Mouse (Mus musculus): ENCODE data around the gene Adam12. TPM values are rescaled to one million over a fixed set of nuclear protein-coding genes. Genes with fewer than 3 reads are reported as not detected.

The Adam12 gene
- polyA plus RNA-seq, 1 experiment from 2014 or later: 24.7 TPM

GRCm38 (mm10) chr7:134193089-134193488, 38.9 kb downstream of the Adam12 start:
- ATAC-seq (ENCODE audit: low read depth) (no peak), DNase-seq (ENCODE audit: low spot score) (no peak)
- H3K4me2 ChIP-seq (ENCODE audit: low read depth, low read length): no peak overlapping the region
- WGBS: 68% methylated on average over 3 of the region's 3 CpGs
- H3K4me1 ChIP-seq (ENCODE audit: control insufficient read depth, insufficient read depth, low read length): no peaks in the 10 kb centered on the region; the same call in 1 of the 2 replicates
- no peaks in the 10 kb centered on the region for H3K9me3 ChIP-seq (ENCODE audit: control insufficient read depth, low read length)
- H3K36me3 ChIP-seq (ENCODE audit: control insufficient read depth, insufficient read depth, low read length): no peaks in the 10 kb centered on the region
- no peaks in the 10 kb centered on the region for H3K27me3 ChIP-seq (replicated peaks; ENCODE audit: control insufficient read depth, insufficient read depth, low read length)
- H3K4me3 ChIP-seq (ENCODE audit: low read depth, low read length): no peak overlapping the region
- no peak overlapping the region for H3K27ac ChIP-seq (replicated peaks; ENCODE audit: low read depth, low read length)
- H3K9ac ChIP-seq (ENCODE audit: low read depth, low read length): no peak overlapping the region

- no peak for ATAC-seq (ENCODE audit: low read depth)
These were observed 41.8 kb downstream of the Adam12 start for GRCm38 (mm10) chr7:134190101-134190500.

GRCm38 (mm10) chr7:134188565-134188964, 43.4 kb downstream of the Adam12 start:
- Histone ChIP-seq H3K27me3 (replicated peaks; ENCODE audit: control insufficient read depth, insufficient read depth, low read length) (no peaks in the 10 kb centered on the region), H3K4me2 (ENCODE audit: low read depth, low read length) (no peak overlapping the region), H3K4me3 (ENCODE audit: low read depth, low read length) (no peak overlapping the region), H3K9me3 (ENCODE audit: control insufficient read depth, low read length) (no peaks in the 10 kb centered on the region), H3K4me1 (ENCODE audit: control insufficient read depth, insufficient read depth, low read length) (no peaks in the 10 kb centered on the region; the same call in 1 of the 2 replicates), H3K36me3 (ENCODE audit: control insufficient read depth, insufficient read depth, low read length) (no peaks in the 10 kb centered on the region), H3K9ac (ENCODE audit: low read depth, low read length) (no peak overlapping the region), H3K27ac (replicated peaks; ENCODE audit: low read depth, low read length) (no peak overlapping the region)
- ATAC-seq (ENCODE audit: low read depth) (no peak), DNase-seq (ENCODE audit: low spot score) (no peak)
- 63% methylated on average over 6 of the region's 6 CpGs for WGBS

More at GRCm38 (mm10) chr7:134190101-134190500, 41.8 kb downstream of the Adam12 start:
- no peaks in the 10 kb centered on the region for H3K36me3 ChIP-seq (ENCODE audit: control insufficient read depth, insufficient read depth, low read length)
- no peak overlapping the region for H3K4me3 ChIP-seq (ENCODE audit: low read depth, low read length)
- DNase-seq (ENCODE audit: low spot score): peak; percentile 53
- no peaks in the 10 kb centered on the region; the same call in 1 of the 2 replicates for H3K4me1 ChIP-seq (ENCODE audit: control insufficient read depth, insufficient read depth, low read length)
- no peak overlapping the region for H3K27ac ChIP-seq (replicated peaks; ENCODE audit: low read depth, low read length)
- no peaks in the 10 kb centered on the region for H3K27me3 ChIP-seq (replicated peaks; ENCODE audit: control insufficient read depth, insufficient read depth, low read length)
- no peak overlapping the region for H3K9ac ChIP-seq (ENCODE audit: low read depth, low read length)
- H3K4me2 ChIP-seq (ENCODE audit: low read depth, low read length): no peak overlapping the region
- H3K9me3 ChIP-seq (ENCODE audit: control insufficient read depth, low read length): no peaks in the 10 kb centered on the region
- WGBS: 70% methylated on average over 6 of the region's 6 CpGs

- H3K4me2 ChIP-seq (ENCODE audit: low read depth, low read length): no peak overlapping the region
- 69% methylated on average over 1 of the region's 1 CpGs for WGBS
- ATAC-seq (ENCODE audit: low read depth): no peak
These were observed 44.0 kb downstream of the Adam12 start for GRCm38 (mm10) chr7:134187946-134188345.

GRCm38 (mm10) chr7:134186497-134186896, 45.4 kb downstream of the Adam12 start:
- DNase-seq (ENCODE audit: low spot score) (no peak), ATAC-seq (ENCODE audit: low read depth) (no peak)
- 89% methylated on average over 10 of the region's 10 CpGs for WGBS
- no peak overlapping the region for H3K27ac ChIP-seq (replicated peaks; ENCODE audit: low read depth, low read length)
- no peaks in the 10 kb centered on the region for H3K36me3 ChIP-seq (ENCODE audit: control insufficient read depth, insufficient read depth, low read length)
- no peak overlapping the region for H3K4me3 ChIP-seq (ENCODE audit: low read depth, low read length)
- no peak overlapping the region for H3K4me2 ChIP-seq (ENCODE audit: low read depth, low read length)
- no peaks in the 10 kb centered on the region for H3K27me3 ChIP-seq (replicated peaks; ENCODE audit: control insufficient read depth, insufficient read depth, low read length)
- no peaks in the 10 kb centered on the region; the same call in 1 of the 2 replicates for H3K4me1 ChIP-seq (ENCODE audit: control insufficient read depth, insufficient read depth, low read length)
- H3K9ac ChIP-seq (ENCODE audit: low read depth, low read length): no peak overlapping the region
- no peaks in the 10 kb centered on the region for H3K9me3 ChIP-seq (ENCODE audit: control insufficient read depth, low read length)

More at GRCm38 (mm10) chr7:134187946-134188345, 44.0 kb downstream of the Adam12 start:
- H3K4me3 ChIP-seq (ENCODE audit: low read depth, low read length): no peak overlapping the region
- DNase-seq (ENCODE audit: low spot score): no peak
- no peak overlapping the region for H3K9ac ChIP-seq (ENCODE audit: low read depth, low read length)
- no peaks in the 10 kb centered on the region; the same call in 1 of the 2 replicates for H3K4me1 ChIP-seq (ENCODE audit: control insufficient read depth, insufficient read depth, low read length)
- H3K9me3 ChIP-seq (ENCODE audit: control insufficient read depth, low read length): no peaks in the 10 kb centered on the region
- no peaks in the 10 kb centered on the region for H3K27me3 ChIP-seq (replicated peaks; ENCODE audit: control insufficient read depth, insufficient read depth, low read length)
- no peak overlapping the region for H3K27ac ChIP-seq (replicated peaks; ENCODE audit: low read depth, low read length)
- no peaks in the 10 kb centered on the region for H3K36me3 ChIP-seq (ENCODE audit: control insufficient read depth, insufficient read depth, low read length)

- no peaks in the 10 kb centered on the region for H3K27me3 ChIP-seq (replicated peaks; ENCODE audit: control insufficient read depth, insufficient read depth, low read length)
- H3K4me2 ChIP-seq (ENCODE audit: low read depth, low read length): no peak overlapping the region
- H3K9me3 ChIP-seq (ENCODE audit: control insufficient read depth, low read length): no peaks in the 10 kb centered on the region
- DNase-seq (ENCODE audit: low spot score) (no peak), ATAC-seq (ENCODE audit: low read depth) (no peak)
- no peak overlapping the region for H3K27ac ChIP-seq (replicated peaks; ENCODE audit: low read depth, low read length)
- H3K4me3 ChIP-seq (ENCODE audit: low read depth, low read length): no peak overlapping the region
- H3K9ac ChIP-seq (ENCODE audit: low read depth, low read length): no peak overlapping the region
- H3K36me3 ChIP-seq (ENCODE audit: control insufficient read depth, insufficient read depth, low read length): no peaks in the 10 kb centered on the region
- no peaks in the 10 kb centered on the region; the same call in 1 of the 2 replicates for H3K4me1 ChIP-seq (ENCODE audit: control insufficient read depth, insufficient read depth, low read length)
- WGBS: 92% methylated on average over 4 of the region's 4 CpGs
These were observed 46.2 kb downstream of the Adam12 start for GRCm38 (mm10) chr7:134185751-134186150.

GRCm38 (mm10) chr7:134181717-134182116, 50.2 kb downstream of the Adam12 start:
- H3K27ac ChIP-seq (replicated peaks; ENCODE audit: low read depth, low read length): no peak overlapping the region
- no peak overlapping the region for H3K9ac ChIP-seq (ENCODE audit: low read depth, low read length)
- no peak overlapping the region for H3K4me3 ChIP-seq (ENCODE audit: low read depth, low read length)
- H3K9me3 ChIP-seq (ENCODE audit: control insufficient read depth, low read length): no peaks in the 10 kb centered on the region
- H3K4me1 ChIP-seq (ENCODE audit: control insufficient read depth, insufficient read depth, low read length): no peaks in the 10 kb centered on the region
- 61% methylated on average over 1 of the region's 1 CpGs for WGBS
- ATAC-seq (ENCODE audit: low read depth) (no peak), DNase-seq (ENCODE audit: low spot score) (no peak)
- no peaks in the 10 kb centered on the region for H3K36me3 ChIP-seq (ENCODE audit: control insufficient read depth, insufficient read depth, low read length)
- H3K27me3 ChIP-seq (replicated peaks; ENCODE audit: control insufficient read depth, insufficient read depth, low read length): no peaks in the 10 kb centered on the region
- H3K4me2 ChIP-seq (ENCODE audit: low read depth, low read length): no peak overlapping the region

- Histone ChIP-seq H3K4me3 (ENCODE audit: low read depth, low read length) (no peak overlapping the region), H3K4me1 (ENCODE audit: control insufficient read depth, insufficient read depth, low read length) (no peaks in the 10 kb centered on the region), H3K27me3 (replicated peaks; ENCODE audit: control insufficient read depth, insufficient read depth, low read length) (no peaks in the 10 kb centered on the region), H3K27ac (replicated peaks; ENCODE audit: low read depth, low read length) (no peak overlapping the region), H3K36me3 (ENCODE audit: control insufficient read depth, insufficient read depth, low read length) (no peaks in the 10 kb centered on the region), H3K4me2 (ENCODE audit: low read depth, low read length) (no peak overlapping the region), H3K9me3 (ENCODE audit: control insufficient read depth, low read length) (no peaks in the 10 kb centered on the region), H3K9ac (ENCODE audit: low read depth, low read length) (no peak overlapping the region)
- WGBS: 72% methylated on average over 1 of the region's 1 CpGs
- ATAC-seq (ENCODE audit: low read depth) (no peak), DNase-seq (ENCODE audit: low spot score) (no peak)
These were observed 50.9 kb downstream of the Adam12 start for GRCm38 (mm10) chr7:134181056-134181455.

GRCm38 (mm10) chr7:134177051-134177450, 54.9 kb downstream of the Adam12 start:
- no peak for ATAC-seq (ENCODE audit: low read depth)
- H3K4me2 ChIP-seq (ENCODE audit: low read depth, low read length): no peak overlapping the region
- DNase-seq (ENCODE audit: low spot score): no peak
- no peak overlapping the region for H3K4me3 ChIP-seq (ENCODE audit: low read depth, low read length)
- H3K27ac ChIP-seq (replicated peaks; ENCODE audit: low read depth, low read length): no peak overlapping the region
- no peaks in the 10 kb centered on the region for H3K4me1 ChIP-seq (ENCODE audit: control insufficient read depth, insufficient read depth, low read length)
- no peaks in the 10 kb centered on the region for H3K27me3 ChIP-seq (replicated peaks; ENCODE audit: control insufficient read depth, insufficient read depth, low read length)
- no peak overlapping the region for H3K9ac ChIP-seq (ENCODE audit: low read depth, low read length)
- H3K9me3 ChIP-seq (ENCODE audit: control insufficient read depth, low read length): no peaks in the 10 kb centered on the region
- 0 out of 2 replicates have a peak, but pooled peaks cover 2% of the 10 kb centered on the region for H3K36me3 ChIP-seq (ENCODE audit: control insufficient read depth, insufficient read depth, low read length)
- 70% methylated on average over 2 of the region's 2 CpGs for WGBS
